Mouse (Mus musculus) embryonic facial prominence, embryonic 14.5 days (tissue): ENCODE data around the gene Snx21. TPM values are rescaled to one million over a fixed set of nuclear protein-coding genes. Genes with fewer than 3 reads are reported as not detected.

Experiments
- ATAC-seq: fragments of 200-750 bp; cut with Nextera tagmentation; 2 replicates; pipeline ENCODE4 v1.8.0; 2017; ENCODE audit warnings: low read depth, moderate number of reproducible peaks, moderate TSS enrichment
- DNase-seq: peaks from one replicate; pipeline ENCODE4 v3.0.0-alpha.2; 2015; ENCODE audit warnings: low spot score
- H3K27ac ChIP-seq: fragments of 300-500 bp; sonication (generic); replicated peaks from 2 replicates; pipeline ENCODE4 v1.5.1; 2014; ENCODE audit warnings: low read depth, mild to moderate bottlenecking, low read length, moderate library complexity
- H3K27me3 ChIP-seq: fragments of 300-500 bp; sonication (generic); replicated peaks from 2 replicates; pipeline ENCODE4 v1.6.1; 2014; ENCODE audit warnings: low read length; ENCODE audit not compliant: control insufficient read depth, insufficient read depth
- H3K36me3 ChIP-seq: fragments of 300-500 bp; sonication (generic); 2 replicates; pipeline ENCODE4 v1.6.1; 2014; ENCODE audit warnings: low read length, mixed read lengths; ENCODE audit not compliant: control insufficient read depth, insufficient read depth
- H3K4me1 ChIP-seq: fragments of 300-500 bp; sonication (generic); 2 replicates; pipeline ENCODE4 v1.6.1; 2014; ENCODE audit warnings: antibody characterized with exemption, low read length; ENCODE audit not compliant: control insufficient read depth, insufficient read depth
- H3K4me2 ChIP-seq: fragments of 300-500 bp; sonication (generic); 2 replicates; pipeline ENCODE4 v1.6.1; 2014; ENCODE audit warnings: low read depth, mild to moderate bottlenecking, low read length, moderate library complexity, mixed read lengths
- H3K4me3 ChIP-seq: fragments of 300-500 bp; sonication (generic); 2 replicates; pipeline ENCODE4 v1.5.1; 2014; ENCODE audit warnings: low read depth, mild to moderate bottlenecking, low read length
- H3K9ac ChIP-seq: fragments of 300-500 bp; sonication (generic); 2 replicates; pipeline ENCODE4 v1.6.1; 2014; ENCODE audit warnings: low read depth, mild to moderate bottlenecking, low read length, moderate library complexity, mixed read lengths
- H3K9me3 ChIP-seq: fragments of 300-500 bp; sonication (generic); 2 replicates; pipeline ENCODE4 v1.6.1; 2016; ENCODE audit warnings: low read length; ENCODE audit not compliant: control insufficient read depth
- WGBS: fragments of 180-500 bp; shearing (Covaris S2); extraction: QIAGEN DNeasy Blood & Tissue Kit; methylation state at CpG from one replicate; pipeline ENCODE4 v1.1.7; 2014; 5-methylcytosine and 5-hydroxymethylcytosine counted together
- polyA plus RNA-seq: library from polyadenylated mRNA; unstranded; fragments of >200 nt; fragmentation: Nextera tagmentation; extraction: Ambion mirVana; gene quantifications from 2 replicates; pipeline ENCODE4 v1.2.1, GENCODE M21; 2014

The Snx21 gene
- polyA plus RNA-seq, 1 experiment from 2014 or later, result 28.3 TPM

- Histone ChIP-seq H3K36me3 (no peaks in the 10 kb centered on the region), H3K4me3 (peak within 1 kb of the TSS; percentile 75), H3K27ac (peak within 1 kb of the TSS; percentile 87), H3K4me1 (0 out of 2 replicates have a peak, but pooled peaks cover 4% of the 10 kb centered on the region), H3K4me2 (peak within 1 kb of the TSS; percentile 86), H3K9ac (peak within 1 kb of the TSS; percentile 75), H3K9me3 (no peaks in the 10 kb centered on the region), H3K27me3 (no peaks in the 10 kb centered on the region)
- ATAC-seq, result peak; percentile 73
- WGBS, result 1% methylated on average over 34 of the region's 35 CpGs
- DNase-seq, result peak; percentile 87
These were observed 47.2 kb downstream of the Snx21 start, which contains the start of gene Ctsa for GRCm38 (mm10) chr2:164832748-164833301. Ctsa (plus strand) TSS chr2:164832873.

DNA sequence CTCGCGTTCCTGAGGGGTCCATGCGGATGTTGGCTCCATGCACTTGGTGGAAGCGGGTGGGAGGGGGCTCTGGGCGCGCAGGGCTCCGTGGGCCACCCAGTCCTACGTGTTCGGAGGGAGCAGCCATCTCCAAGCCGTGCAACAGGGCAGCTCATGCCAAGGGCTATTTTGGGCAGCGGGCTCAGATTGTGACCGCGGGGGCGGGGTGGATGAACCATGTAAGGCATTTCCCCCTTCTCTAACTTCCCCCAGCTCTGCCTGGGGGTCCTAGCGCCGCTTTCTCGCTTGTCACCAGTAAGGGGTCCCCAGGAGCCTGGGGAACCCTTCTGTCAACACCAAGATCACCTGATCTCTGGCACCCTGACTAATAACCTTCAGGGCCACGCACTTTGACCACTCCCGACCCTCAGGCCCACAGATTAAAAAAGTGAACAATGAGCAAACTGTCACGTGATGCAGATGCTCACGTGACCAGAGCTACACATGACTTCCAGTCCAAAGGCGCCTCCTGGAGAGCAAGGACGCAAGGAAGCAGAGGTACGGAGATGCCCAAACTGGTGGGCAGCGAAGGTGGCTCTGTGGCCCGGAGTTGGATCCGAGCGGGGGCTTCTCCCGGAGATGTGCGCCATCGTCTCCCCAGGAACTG is 47.8 kb downstream of the Snx21 start, which contains the start of gene Neurl2:
Gene Neurl2 (minus strand): TSS at position 143 of the 646 bp plus-strand sequence.
- Histone ChIP-seq H3K27ac (peak within 1 kb of the TSS; percentile 87), H3K4me3 (peak within 1 kb of the TSS; percentile 75), H3K4me1 (0 out of 2 replicates have a peak, but pooled peaks cover 4% of the 10 kb centered on the region), H3K4me2 (peak within 1 kb of the TSS; percentile 86), H3K9ac (peak within 1 kb of the TSS; percentile 75), H3K36me3 (peaks cover 4% of the 10 kb centered on the region; the same call in 1 of the 2 replicates), H3K27me3 (no peaks in the 10 kb centered on the region), H3K9me3 (no peaks in the 10 kb centered on the region)
- WGBS, result under 1% methylated on average over 24 of the region's 31 CpGs
- DNase-seq (peak; percentile 97), ATAC-seq (peak; percentile 73)

- Histone ChIP-seq H3K27ac (no peak overlapping the region), H3K4me3 (peak overlapping the region; percentile 75), H3K9ac (peak overlapping the region; percentile 75), H3K9me3 (no peaks in the 10 kb centered on the region), H3K4me1 (0 out of 2 replicates have a peak, but pooled peaks cover 4% of the 10 kb centered on the region), H3K27me3 (no peaks in the 10 kb centered on the region), H3K4me2 (peak overlapping the region; percentile 86), H3K36me3 (peaks cover 15% of the 10 kb centered on the region)
- ATAC-seq (no peak), DNase-seq (peak; percentile 12)
- 42% methylated on average over 8 of the region's 8 CpGs for WGBS
These were observed 48.9 kb downstream of the Snx21 start for GRCm38 (mm10) chr2:164834531-164834930.

GRCm38 (mm10) chr2:164835164-164835563 is 49.5 kb downstream of the Snx21 start:
- 94% methylated on average over 4 of the region's 4 CpGs for WGBS
- no peak for ATAC-seq
- H3K36me3 ChIP-seq, result peaks cover 21% of the 10 kb centered on the region
- H3K27me3 ChIP-seq, result no peaks in the 10 kb centered on the region
- H3K4me2 ChIP-seq, result no peak overlapping the region
- no peak overlapping the region for H3K9ac ChIP-seq
- H3K4me3 ChIP-seq, result no peak overlapping the region
- H3K27ac ChIP-seq, result no peak overlapping the region
- H3K9me3 ChIP-seq, result no peaks in the 10 kb centered on the region
- DNase-seq, result no peak
- H3K4me1 ChIP-seq, result 0 out of 2 replicates have a peak, but pooled peaks cover 4% of the 10 kb centered on the region

Other genes starting within 250 kb of the Snx21 start
- 53.7 and 62.4 TPM in 2 replicates for gene Wfdc2, start 223.4 kb upstream of the Snx21 start, polyA plus RNA-seq
- not detected in 2 replicates for gene Spint3, start 212.4 kb upstream of the Snx21 start, polyA plus RNA-seq
- 0.51 TPM in 1 of 2 replicates, not detected in the other for gene Wfdc6a, start 200.4 kb upstream of the Snx21 start, polyA plus RNA-seq
- not detected in 2 replicates for gene Eppin, start 192.2 kb upstream of the Snx21 start, polyA plus RNA-seq
- gene Wfdc6b, start 172.3 kb upstream of the Snx21 start, polyA plus RNA-seq, result not detected in 2 replicates
- 0.11 TPM in 1 of 2 replicates, not detected in the other for gene Wfdc8, start 172.2 kb upstream of the Snx21 start, polyA plus RNA-seq
- gene Wfdc16, start 147.0 kb upstream of the Snx21 start, polyA plus RNA-seq, result not detected in 2 replicates
- 0.69 and 1.1 TPM in 2 replicates for gene Wfdc10, start 129.8 kb upstream of the Snx21 start, polyA plus RNA-seq
- gene Wfdc9, start 129.2 kb upstream of the Snx21 start, polyA plus RNA-seq, result not detected in 2 replicates
- not detected in 2 replicates for gene Wfdc11, start 111.7 kb upstream of the Snx21 start, polyA plus RNA-seq
- 0.21 TPM in 1 of 2 replicates, not detected in the other for gene Wfdc13, start 100.7 kb upstream of the Snx21 start, polyA plus RNA-seq
- gene Spint4, start 87.3 kb upstream of the Snx21 start, polyA plus RNA-seq, result not detected in 2 replicates
- gene Spint5, start 70.5 kb upstream of the Snx21 start, polyA plus RNA-seq, result not detected in 2 replicates
- 0.53 and 1.1 TPM in 2 replicates for gene Wfdc3, start 39.9 kb upstream of the Snx21 start, polyA plus RNA-seq
- gene Dnttip1, start 39.8 kb upstream of the Snx21 start, polyA plus RNA-seq, result 60.9 and 63.0 TPM in 2 replicates
- gene Ube2c, start 15.9 kb upstream of the Snx21 start, polyA plus RNA-seq, result 229 and 276 TPM in 2 replicates
- gene Tnnc2, start 5.9 kb upstream of the Snx21 start, polyA plus RNA-seq, result 799 and 1,279 TPM in 2 replicates
- gene Acot8, start 19.1 kb downstream of the Snx21 start, polyA plus RNA-seq, result 12.6 and 13.8 TPM in 2 replicates
- 6.0 and 6.4 TPM in 2 replicates for gene Zswim3, start 19.3 kb downstream of the Snx21 start, polyA plus RNA-seq
- gene Zswim1, start 36.9 kb downstream of the Snx21 start, polyA plus RNA-seq, result 15.1 and 15.7 TPM in 2 replicates
- not detected in 2 replicates for gene Spata25, start 42.7 kb downstream of the Snx21 start, polyA plus RNA-seq
- 140 and 154 TPM in 2 replicates for gene Ctsa, start 47.0 kb downstream of the Snx21 start, polyA plus RNA-seq
- 8.3 and 9.1 TPM in 2 replicates for gene Neurl2, start 47.6 kb downstream of the Snx21 start, polyA plus RNA-seq
- 50.1 and 55.1 TPM in 2 replicates for gene Pltp, start 71.9 kb downstream of the Snx21 start, polyA plus RNA-seq
- 56.9 and 62.8 TPM in 2 replicates for gene Pcif1, start 93.5 kb downstream of the Snx21 start, polyA plus RNA-seq
- 11.9 and 13.9 TPM in 2 replicates for gene Zfp335, start 125.9 kb downstream of the Snx21 start, polyA plus RNA-seq
- gene Mmp9, start 155.0 kb downstream of the Snx21 start, polyA plus RNA-seq, result 33.7 and 52.0 TPM in 2 replicates
- 0.56 and 1.1 TPM in 2 replicates for gene Slc12a5, start 175.0 kb downstream of the Snx21 start, polyA plus RNA-seq
- 48.7 and 53.2 TPM in 2 replicates for gene Ncoa5, start 249.0 kb downstream of the Snx21 start, polyA plus RNA-seq